Mouse (Mus musculus): ENCODE measurements around the gene Chrnb4. TPM values are rescaled to one million over a fixed set of nuclear protein-coding genes. Genes with fewer than 3 reads are reported as not detected.

The Chrnb4 gene
- 0.01 TPM in 1 of 2 replicates, not detected in the other for polyA plus RNA-seq (2012; rRNA removed)

DNA sequence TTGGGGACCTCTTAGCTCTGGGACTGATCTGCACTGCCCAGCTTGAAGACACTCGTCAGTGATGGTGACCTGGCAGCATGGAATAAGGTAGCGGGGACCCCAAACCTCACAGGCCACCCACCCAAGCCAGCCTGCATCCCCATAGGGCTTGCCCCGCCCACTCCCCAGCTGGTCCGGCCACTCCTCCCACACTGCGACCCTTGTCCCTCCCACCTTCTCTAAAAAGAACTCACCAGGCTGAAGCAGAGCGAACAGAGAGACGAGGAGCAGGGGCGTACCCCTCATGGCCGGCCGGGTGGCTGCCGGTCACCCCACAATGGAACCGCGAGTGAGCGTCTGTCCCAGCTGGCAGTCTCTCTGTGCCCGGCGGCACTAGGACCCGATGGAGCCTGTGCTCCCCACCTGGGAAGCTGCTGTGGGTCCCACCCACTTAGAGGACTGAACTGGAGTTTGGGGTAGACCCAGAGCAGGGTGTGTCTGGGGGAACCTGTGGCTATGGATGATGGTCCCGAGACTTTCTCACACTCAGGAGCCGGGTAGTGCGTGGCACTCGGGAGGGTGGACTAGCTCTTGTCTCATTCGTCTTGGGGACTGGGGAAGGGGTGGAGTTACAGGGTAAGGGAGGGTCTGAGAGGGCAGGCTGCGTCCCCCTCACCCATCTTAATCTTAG lies at the start of gene Chrnb4:
Chrnb4 (minus strand) TSS at position 569 of the 670 bp plus-strand sequence.

DNA sequence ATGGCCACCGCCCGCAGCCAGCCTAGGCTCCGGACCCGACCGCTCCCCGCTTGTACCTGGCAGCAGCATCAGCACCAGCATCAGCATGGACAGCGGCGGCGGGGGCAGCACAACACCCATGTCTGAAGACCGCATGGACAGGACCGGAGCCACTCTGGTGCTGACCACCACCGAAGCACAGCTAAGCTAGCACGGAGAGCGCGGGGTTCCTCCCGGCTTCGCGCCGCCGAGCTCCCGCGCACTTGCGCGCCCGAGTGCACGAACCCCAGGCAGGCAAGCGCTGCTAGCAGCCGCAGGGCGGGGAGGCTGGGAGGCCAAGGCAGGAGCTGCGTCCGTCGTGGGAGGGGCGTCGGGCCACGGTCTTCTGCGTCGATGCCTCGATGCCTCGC lies 22.3 kb downstream of the Chrnb4 start, which contains the start of gene Chrna3:
Chrna3 (minus strand) TSS at position 288 of the 389 bp plus-strand sequence.

GRCm38 (mm10) chr9:54980674-54981073 lies 67.9 kb downstream of the Chrnb4 start, which contains the start of gene Chrna5:
Gene Chrna5 (plus strand): TSS chr9:54980880.

Other genes starting within 250 kb of the Chrnb4 start
- 10.4 and 11.2 TPM in 2 replicates for gene Ireb2, start 185.0 kb downstream of the Chrnb4 start, polyA plus RNA-seq (2012; rRNA removed)
- gene Hykk, start 131.5 kb downstream of the Chrnb4 start, polyA plus RNA-seq (2012; rRNA removed) = 4.0 and 4.1 TPM in 2 replicates
- 84.9 and 90.5 TPM in 2 replicates for gene Psma4, start 98.0 kb downstream of the Chrnb4 start, polyA plus RNA-seq (2012; rRNA removed)
- gene AY074887, start 97.8 kb downstream of the Chrnb4 start, polyA plus RNA-seq (2012; rRNA removed) = not detected in 2 replicates
- gene Chrna5, start 67.9 kb downstream of the Chrnb4 start, polyA plus RNA-seq (2012; rRNA removed) = 0.01 and 0.02 TPM in 2 replicates
- gene Chrna3, start 22.2 kb downstream of the Chrnb4 start, polyA plus RNA-seq (2012; rRNA removed) = 0.01 TPM in 1 of 2 replicates, not detected in the other
- 4.9 and 5.3 TPM in 2 replicates for gene Ube2q2, start 100.1 kb upstream of the Chrnb4 start, polyA plus RNA-seq (2012; rRNA removed)
- 14.1 and 14.2 TPM in 2 replicates for gene Fbxo22, start 160.1 kb upstream of the Chrnb4 start, polyA plus RNA-seq (2012; rRNA removed)

Data from liver, embryonic 18 days (tissue).